Mouse (Mus musculus) megakaryocyte, embryonic 14.5 days (primary cell): ENCODE results near the gene Per2. TPM values are rescaled to one million over a fixed set of nuclear protein-coding genes. Genes with fewer than 3 reads are reported as not detected.

ENCODE experiments used
- H3K27me3 ChIP-seq: replicated peaks from 2 replicates; pipeline ENCODE3; 2012; ENCODE audit warnings: inconsistent platforms
- H3K36me3 ChIP-seq: replicated peaks from 2 replicates; pipeline ENCODE3; 2012; ENCODE audit warnings: low read length, inconsistent platforms, mixed read lengths
- H3K4me1 ChIP-seq: 2 replicates; pipeline ENCODE4 v1.6.1; 2012; ENCODE audit warnings: inconsistent platforms
- H3K4me3 ChIP-seq: replicated peaks from 2 replicates; pipeline ENCODE3; 2012; ENCODE audit warnings: moderate library complexity, mild to moderate bottlenecking, inconsistent platforms
- H3K9me3 ChIP-seq: 2 replicates; pipeline ENCODE4 v1.6.1; 2012; ENCODE audit warnings: inconsistent platforms
- FLI1 ChIP-seq: IDR thresholded peaks from 2 replicates; pipeline ENCODE4 v1.6.1; 2012; ENCODE audit warnings: low read length, inconsistent platforms, mixed read lengths
- GATA1 ChIP-seq: IDR thresholded peaks from 3 replicates; pipeline ENCODE4 v1.6.1; 2012; ENCODE audit warnings: mixed read lengths, low read length, inconsistent platforms, borderline replicate concordance
- polyA plus RNA-seq: library from polyadenylated mRNA; stranded (reverse); fragments of >175 nt; gene quantifications from 2 replicates; pipeline ENCODE4 v1.2.3, GENCODE M21; 2012; ENCODE audit warnings: low replicate concordance; ENCODE audit not compliant: insufficient read depth

The Per2 gene
- polyA plus RNA-seq, 1 experiment: 0.73 TPM

DNA sequence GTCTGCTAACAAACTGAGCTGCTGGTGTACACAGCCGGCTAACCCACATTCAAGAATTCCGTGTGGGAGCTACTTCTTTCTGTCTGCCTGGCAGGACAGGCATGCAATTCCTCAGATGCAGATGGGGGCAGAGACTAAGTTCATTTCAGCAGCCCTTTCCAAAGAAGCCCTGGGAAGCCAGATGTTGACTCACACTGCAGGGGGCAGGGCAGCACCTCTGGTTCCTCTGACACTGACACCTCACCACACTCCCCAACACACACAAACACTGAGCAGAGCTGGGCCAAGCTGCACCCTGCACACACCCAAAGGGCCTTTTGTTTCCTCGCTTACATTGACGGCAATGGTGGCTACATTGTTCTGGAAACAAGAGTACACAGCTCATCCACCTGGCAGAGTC, 1.4 kb upstream of the Per2 start:
- Histone ChIP-seq H3K36me3 (no peaks in the 10 kb centered on the region), H3K4me3 (peak overlapping the region; percentile 14), H3K9me3 (no peaks in the 10 kb centered on the region), H3K4me1 (peaks cover 52% of the 10 kb centered on the region), H3K27me3 (peaks cover 61% of the 10 kb centered on the region)
- no peak for TF ChIP-seq FLI1
- TF ChIP-seq GATA1: no peak

DNA sequence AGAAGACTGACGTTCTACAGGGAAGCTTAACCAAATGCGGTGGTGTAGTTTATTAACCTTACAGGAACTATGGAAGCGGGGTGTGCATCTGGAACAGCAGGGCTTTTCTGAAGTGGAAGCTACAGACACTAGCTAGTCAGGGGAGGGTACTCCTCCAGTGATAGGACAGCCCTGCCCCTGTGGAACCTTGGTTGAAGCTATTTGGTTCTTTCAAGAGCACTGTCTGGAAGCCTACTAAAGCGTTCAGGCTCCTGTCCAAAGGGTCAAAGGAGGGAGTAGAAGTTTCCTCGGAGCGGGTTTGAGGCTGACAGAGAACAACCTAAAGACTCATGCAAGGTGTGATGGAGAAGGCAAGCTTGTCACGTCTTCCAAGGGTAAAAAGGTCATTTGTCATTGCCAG, 945 bp upstream of the Per2 start:
- peak overlapping the region; percentile 97 for H3K4me3 ChIP-seq
- TF ChIP-seq FLI1 (no peak), GATA1 (no peak)
- H3K36me3 ChIP-seq: no peaks in the 10 kb centered on the region
- H3K9me3 ChIP-seq: no peaks in the 10 kb centered on the region
- peaks cover 58% of the 10 kb centered on the region for H3K27me3 ChIP-seq
- H3K4me1 ChIP-seq: peaks cover 54% of the 10 kb centered on the region

DNA sequence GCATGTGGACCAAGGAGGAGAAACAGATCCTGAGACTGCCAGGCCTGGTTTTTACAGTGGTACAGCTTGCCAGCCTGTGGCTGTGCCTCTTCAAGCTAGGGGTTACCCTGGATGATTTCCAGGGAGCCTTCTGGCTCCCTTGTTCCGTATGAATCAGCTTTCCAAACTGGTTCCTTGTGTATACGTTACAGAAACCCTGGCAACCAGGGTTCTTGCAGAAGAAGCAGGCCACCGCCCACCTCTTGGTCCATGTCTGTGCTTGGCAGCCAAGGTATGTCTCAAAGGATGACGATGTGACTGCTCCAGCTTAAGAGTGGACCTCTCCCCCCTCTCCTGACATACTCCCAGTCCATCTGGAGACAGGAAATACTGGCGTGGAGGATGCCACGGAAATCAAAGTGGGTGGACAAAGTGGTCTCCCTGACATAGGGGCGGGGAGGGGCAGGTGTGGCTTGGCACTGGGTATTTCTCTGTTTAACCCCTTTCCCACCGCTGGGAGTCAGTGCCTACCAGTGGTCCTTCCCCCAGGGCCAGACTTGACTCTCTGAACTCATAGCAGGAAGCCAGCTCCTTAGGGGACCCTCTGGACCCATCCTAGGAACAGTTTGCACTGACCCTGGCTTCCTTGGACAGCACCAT, 782 bp downstream of the Per2 start:
- no peak for TF ChIP-seq GATA1
- no peak for TF ChIP-seq FLI1
- peaks cover 72% of the 10 kb centered on the region for H3K4me1 ChIP-seq
- H3K27me3 ChIP-seq: peaks cover 50% of the 10 kb centered on the region

DNA sequence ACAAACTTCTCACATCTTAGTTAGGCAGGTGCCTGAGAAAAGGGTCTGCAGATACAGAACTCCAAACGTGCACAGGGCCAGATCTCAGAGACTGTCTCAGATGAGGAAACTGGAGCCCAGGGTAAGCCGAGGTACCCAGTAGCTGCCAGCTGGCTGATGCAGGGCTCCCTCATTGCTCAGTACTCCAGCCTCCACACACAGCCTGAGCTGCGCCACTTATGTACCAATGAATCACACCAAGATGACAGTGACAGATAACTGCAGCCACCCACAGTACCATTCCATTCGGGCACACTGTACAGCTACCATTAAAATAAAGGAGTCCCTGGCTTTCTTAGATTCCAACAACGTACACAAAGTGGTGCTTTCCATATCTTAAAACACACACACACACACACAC, 1.4 kb downstream of the Per2 start:
- Histone ChIP-seq H3K4me3 (peak overlapping the region; percentile 69), H3K9me3 (no peaks in the 10 kb centered on the region), H3K36me3 (no peaks in the 10 kb centered on the region), H3K4me1 (peaks cover 73% of the 10 kb centered on the region), H3K27me3 (peaks cover 44% of the 10 kb centered on the region)
- no peak for TF ChIP-seq GATA1
- TF ChIP-seq FLI1: no peak

More for the DNA sequence above, 782 bp downstream of the Per2 start:
- Histone ChIP-seq H3K9me3 (no peaks in the 10 kb centered on the region), H3K4me3 (peak overlapping the region; percentile 97), H3K36me3 (no peaks in the 10 kb centered on the region)

DNA sequence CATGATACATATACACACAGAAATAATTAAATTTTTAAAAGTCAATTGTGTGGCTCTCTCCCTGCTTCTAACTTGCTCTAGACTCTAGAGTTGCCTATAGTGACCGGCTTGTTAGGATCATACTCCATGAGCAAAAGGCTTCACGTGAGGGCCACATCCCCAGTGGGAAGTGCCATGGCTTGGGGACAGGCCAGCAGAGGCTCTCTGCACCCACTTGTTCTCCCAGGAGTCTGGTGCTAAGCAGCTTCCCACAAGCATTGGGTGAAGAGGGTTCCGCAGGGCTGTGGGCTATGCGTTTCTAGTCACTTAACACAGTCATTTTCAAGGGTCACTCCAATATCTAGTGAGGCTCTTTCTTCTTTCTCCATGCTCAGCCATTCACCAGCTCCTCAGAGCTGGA, 2.0 kb downstream of the Per2 start:
- Histone ChIP-seq H3K9me3 (no peaks in the 10 kb centered on the region), H3K36me3 (no peaks in the 10 kb centered on the region), H3K4me3 (no peak overlapping the region), H3K27me3 (peaks cover 38% of the 10 kb centered on the region), H3K4me1 (peaks cover 79% of the 10 kb centered on the region)
- TF ChIP-seq GATA1 (no peak), FLI1 (no peak)

DNA sequence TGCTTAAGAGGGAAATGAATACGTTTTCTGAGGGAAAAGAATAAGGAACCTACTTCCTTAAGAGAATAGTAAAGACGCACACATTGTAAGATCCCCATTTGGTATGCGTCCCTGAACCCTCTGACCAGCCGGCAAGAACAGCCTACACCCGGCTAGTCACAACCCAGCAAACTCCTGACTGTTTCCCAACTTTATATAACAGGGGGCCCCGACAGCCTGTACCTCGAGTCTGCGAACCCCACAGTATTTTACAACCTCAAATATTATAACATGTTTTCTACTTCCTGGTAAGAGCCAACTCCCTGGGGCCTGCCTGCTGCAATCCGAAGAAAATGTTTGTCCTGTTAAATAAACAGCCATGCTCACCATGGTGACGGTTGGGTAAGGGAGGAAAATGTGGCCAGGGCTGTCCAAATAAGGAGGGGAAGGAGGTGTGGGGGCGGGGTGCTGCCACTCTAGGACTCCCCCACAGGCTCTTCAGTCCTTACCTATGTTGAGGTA, 2.8 kb downstream of the Per2 start:
- peaks cover 86% of the 10 kb centered on the region for H3K4me1 ChIP-seq
- no peaks in the 10 kb centered on the region for H3K9me3 ChIP-seq
- H3K27me3 ChIP-seq: peaks cover 30% of the 10 kb centered on the region
- TF ChIP-seq GATA1: no peak
- no peak for TF ChIP-seq FLI1
- no peaks in the 10 kb centered on the region for H3K36me3 ChIP-seq
- H3K4me3 ChIP-seq: peak overlapping the region; percentile 62

DNA sequence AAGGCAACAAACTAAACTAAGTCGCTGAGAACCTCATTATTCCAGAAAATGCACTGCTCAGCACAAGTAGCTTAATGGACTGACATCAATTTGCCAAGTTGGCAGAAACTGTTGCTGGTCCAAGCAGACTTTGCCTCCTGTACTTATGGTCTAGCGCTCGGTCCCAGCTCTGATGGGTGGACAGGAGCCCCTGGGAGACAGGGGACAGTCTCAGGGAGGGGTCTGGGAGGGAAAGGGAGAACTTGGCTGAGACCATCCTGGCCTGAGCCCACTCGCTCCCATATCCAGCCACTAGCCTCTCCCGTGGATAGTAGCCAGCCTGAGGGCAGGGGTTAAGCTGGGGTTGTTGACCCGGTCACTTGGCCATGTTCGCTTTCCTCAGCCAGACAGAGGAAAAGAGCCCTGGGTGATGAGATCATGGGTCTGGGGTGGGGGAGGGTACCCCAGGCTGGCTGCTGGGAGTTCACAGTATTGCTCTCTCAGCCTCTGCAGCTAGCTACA, 3.4 kb downstream of the Per2 start:
- peaks cover 27% of the 10 kb centered on the region for H3K27me3 ChIP-seq
- H3K36me3 ChIP-seq: no peaks in the 10 kb centered on the region
- H3K9me3 ChIP-seq: no peaks in the 10 kb centered on the region
- TF ChIP-seq GATA1 (no peak), FLI1 (no peak)
- H3K4me1 ChIP-seq: peaks cover 89% of the 10 kb centered on the region
- peak overlapping the region; percentile 62 for H3K4me3 ChIP-seq

DNA sequence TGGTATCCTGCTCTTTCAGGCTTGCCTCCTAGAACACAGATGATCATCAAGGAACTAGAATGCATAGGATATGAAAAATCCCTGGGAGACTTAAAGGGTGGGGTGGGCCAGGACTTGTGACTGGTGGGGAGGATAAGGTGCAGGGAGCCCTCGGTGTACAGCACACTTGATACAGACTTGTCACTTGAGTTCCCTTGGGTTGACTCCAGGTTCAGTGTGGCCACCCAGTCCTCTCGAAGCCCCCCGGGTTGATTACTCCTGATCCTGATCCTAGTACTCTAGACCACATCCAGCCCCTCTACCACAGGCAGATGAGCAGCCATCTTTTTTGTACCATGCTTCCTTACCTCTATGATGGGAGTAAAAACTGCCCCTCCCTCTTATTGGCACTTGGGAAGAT, 4.2 kb downstream of the Per2 start:
- H3K4me1 ChIP-seq: peaks cover 81% of the 10 kb centered on the region
- H3K4me3 ChIP-seq: no peak overlapping the region
- TF ChIP-seq GATA1 (no peak), FLI1 (no peak)

DNA sequence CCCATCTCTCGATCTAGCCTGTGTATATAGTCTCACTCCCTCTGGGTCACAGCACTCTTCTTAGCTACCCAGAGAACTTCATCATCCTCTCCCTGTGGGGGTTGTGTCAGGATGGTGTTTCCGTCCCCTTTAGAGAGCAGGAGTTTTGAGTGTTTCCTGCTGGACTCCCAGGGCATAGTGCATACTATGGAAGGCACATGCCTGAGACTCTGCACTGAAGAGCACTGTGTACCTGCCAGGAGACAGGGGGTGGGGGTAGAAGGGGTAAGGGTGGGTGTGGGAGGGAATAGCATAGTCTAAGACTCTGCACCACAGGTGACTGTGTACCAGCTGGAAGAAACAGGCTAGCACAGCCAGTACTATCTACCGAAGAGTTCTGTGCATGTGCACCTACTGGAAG, 4.8 kb downstream of the Per2 start:
- Histone ChIP-seq H3K4me1 (peaks cover 79% of the 10 kb centered on the region), H3K4me3 (no peak overlapping the region), H3K9me3 (no peaks in the 10 kb centered on the region), H3K27me3 (peaks cover 15% of the 10 kb centered on the region), H3K36me3 (peaks cover 12% of the 10 kb centered on the region)
- TF ChIP-seq GATA1 (no peak), FLI1 (no peak)

More for the DNA sequence above, 4.2 kb downstream of the Per2 start:
- Histone ChIP-seq H3K9me3 (no peaks in the 10 kb centered on the region), H3K36me3 (peaks cover 6% of the 10 kb centered on the region), H3K27me3 (peaks cover 19% of the 10 kb centered on the region)

DNA sequence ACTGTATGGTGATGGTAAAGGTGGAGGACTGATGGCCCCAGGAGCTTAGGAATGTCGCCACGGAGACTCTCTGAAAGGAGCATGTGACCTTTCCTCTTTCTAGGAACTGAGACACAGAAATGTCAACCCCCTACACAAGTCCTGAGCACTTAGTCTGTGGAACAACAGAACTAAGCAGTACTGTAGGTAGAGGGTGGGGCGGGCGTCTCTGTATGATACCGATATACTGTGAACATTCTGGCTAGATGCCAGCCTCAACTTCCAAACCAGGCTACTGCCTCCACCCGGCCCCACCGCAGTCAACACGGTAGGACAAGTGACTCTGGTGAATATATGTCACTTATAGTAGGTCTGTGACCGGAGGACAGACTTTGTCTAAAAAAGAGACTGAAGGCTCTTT, 5.2 kb downstream of the Per2 start:
- H3K4me1 ChIP-seq: peaks cover 79% of the 10 kb centered on the region
- no peak overlapping the region for H3K4me3 ChIP-seq
- H3K9me3 ChIP-seq: no peaks in the 10 kb centered on the region
- TF ChIP-seq GATA1: no peak
- H3K36me3 ChIP-seq: peaks cover 16% of the 10 kb centered on the region
- peaks cover 15% of the 10 kb centered on the region for H3K27me3 ChIP-seq
